Mouse (Mus musculus) embryonic fibroblast, embryonic 13.5 days (primary cell): ENCODE results near the gene Mta3. TPM values are rescaled to one million over a fixed set of nuclear protein-coding genes. Genes with fewer than 3 reads are reported as not detected.

ENCODE experiments used
- H3K27ac ChIP-seq: 2 replicates; pipeline ENCODE4 v1.5.1; 2012; ENCODE audit warnings: low read length, control low read depth, inconsistent platforms; ENCODE audit not compliant: insufficient read depth
- H3K4me1 ChIP-seq: 2 replicates; pipeline ENCODE4 v1.6.1; 2011; ENCODE audit warnings: low read length; ENCODE audit not compliant: control insufficient read depth, insufficient read depth
- H3K4me3 ChIP-seq: 2 replicates; pipeline ENCODE4 v1.5.1; 2011; ENCODE audit warnings: mild to moderate bottlenecking, control low read depth, low read length; ENCODE audit not compliant: insufficient read depth
- CTCF ChIP-seq: IDR thresholded peaks from 2 replicates; pipeline ENCODE4 v1.5.1; 2011; ENCODE audit warnings: mild to moderate bottlenecking, control low read depth, low read length, moderate library complexity, borderline replicate concordance; ENCODE audit not compliant: insufficient read depth
- POLR2A ChIP-seq: IDR thresholded peaks from 2 replicates; pipeline ENCODE4 v1.6.1; 2011; ENCODE audit warnings: low read depth, mild to moderate bottlenecking, control low read depth, low read length, moderate library complexity
- polyA plus RNA-seq: library from polyadenylated mRNA; stranded (reverse); fragments of >200 nt; gene quantifications from 2 replicates; pipeline ENCODE4 v1.2.4, GENCODE M21; 2011; ENCODE audit warnings: low read depth; ENCODE audit not compliant: missing spikeins, insufficient read length

Gene Mta3
- polyA plus RNA-seq, 1 experiment, result 41.2 TPM

GRCm38 (mm10) chr17:83799506-83800050 is 93.6 kb downstream of the Mta3 start:
- H3K27ac ChIP-seq, result no peak overlapping the region
- H3K4me1 ChIP-seq, result no peaks in the 10 kb centered on the region
- H3K4me3 ChIP-seq, result no peak overlapping the region
- TF ChIP-seq CTCF, result no peak

GRCm38 (mm10) chr17:83803987-83804386 is 98.0 kb downstream of the Mta3 start:
- no peaks in the 10 kb centered on the region for H3K4me1 ChIP-seq
- no peak overlapping the region for H3K27ac ChIP-seq
- no peak overlapping the region for H3K4me3 ChIP-seq
- TF ChIP-seq CTCF, result no peak
- no peak for TF ChIP-seq POLR2A

GRCm38 (mm10) chr17:83805078-83805477 is 99.1 kb downstream of the Mta3 start:
- TF ChIP-seq POLR2A (no peak), CTCF (no peak)
- Histone ChIP-seq H3K4me1 (no peaks in the 10 kb centered on the region), H3K27ac (no peak overlapping the region), H3K4me3 (no peak overlapping the region)

DNA sequence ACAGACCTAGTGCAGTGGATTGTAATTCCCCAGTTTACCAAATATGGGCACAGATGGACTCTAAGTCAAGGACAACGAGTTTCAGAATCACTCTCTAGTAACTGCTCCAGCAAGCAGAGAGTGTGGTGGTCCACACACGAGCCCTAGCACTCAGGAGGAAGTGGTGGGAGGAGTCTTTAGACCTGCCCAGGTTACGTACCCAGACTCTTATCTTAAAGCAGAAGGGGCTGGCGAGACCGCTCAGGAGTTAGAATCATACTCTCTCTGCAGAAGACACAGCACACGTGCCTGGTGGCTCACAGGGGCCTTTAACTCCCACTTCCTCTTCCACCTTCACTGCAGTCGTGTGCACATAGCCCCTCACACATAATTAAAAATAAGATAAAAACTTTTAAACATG is 101.4 kb downstream of the Mta3 start:
- no peak overlapping the region for H3K4me3 ChIP-seq
- no peaks in the 10 kb centered on the region for H3K4me1 ChIP-seq
- no peak overlapping the region for H3K27ac ChIP-seq
- TF ChIP-seq POLR2A, result no peak
- no peak for TF ChIP-seq CTCF

DNA sequence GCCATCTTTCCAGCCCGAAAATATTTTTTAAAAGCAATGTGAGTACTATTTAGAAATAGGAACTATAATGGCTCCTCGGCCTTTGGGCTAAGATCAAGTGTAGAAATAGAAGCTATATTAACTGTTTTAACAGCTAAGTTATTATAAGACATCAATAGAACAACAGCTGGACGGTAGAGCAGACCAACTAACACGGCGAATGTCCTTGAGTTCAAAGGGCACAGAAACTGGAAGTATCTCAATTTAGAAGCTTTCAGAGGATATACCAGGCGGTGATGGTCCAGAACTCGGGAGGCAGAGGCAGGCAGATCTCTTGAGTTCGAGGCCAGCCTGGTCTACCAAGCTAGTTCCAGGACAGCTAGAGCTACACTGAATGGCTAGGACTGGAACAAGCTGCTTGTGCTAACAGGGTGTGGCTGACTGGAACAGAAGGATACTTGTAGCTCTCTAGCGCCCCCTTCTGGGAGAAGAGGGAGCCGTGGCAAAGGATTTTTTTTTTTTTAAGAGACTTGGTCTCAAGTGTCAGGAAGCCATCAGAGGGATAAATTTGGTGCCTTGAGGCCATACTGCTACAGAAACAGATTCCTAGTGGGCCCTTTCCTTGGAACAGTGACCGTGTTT is 101.9 kb downstream of the Mta3 start:
- H3K4me3 ChIP-seq, result no peak overlapping the region
- no peaks in the 10 kb centered on the region for H3K4me1 ChIP-seq
- H3K27ac ChIP-seq, result no peak overlapping the region
- TF ChIP-seq CTCF (peak; percentile 32; the same call in 1 of the 2 replicates), POLR2A (no peak)

DNA sequence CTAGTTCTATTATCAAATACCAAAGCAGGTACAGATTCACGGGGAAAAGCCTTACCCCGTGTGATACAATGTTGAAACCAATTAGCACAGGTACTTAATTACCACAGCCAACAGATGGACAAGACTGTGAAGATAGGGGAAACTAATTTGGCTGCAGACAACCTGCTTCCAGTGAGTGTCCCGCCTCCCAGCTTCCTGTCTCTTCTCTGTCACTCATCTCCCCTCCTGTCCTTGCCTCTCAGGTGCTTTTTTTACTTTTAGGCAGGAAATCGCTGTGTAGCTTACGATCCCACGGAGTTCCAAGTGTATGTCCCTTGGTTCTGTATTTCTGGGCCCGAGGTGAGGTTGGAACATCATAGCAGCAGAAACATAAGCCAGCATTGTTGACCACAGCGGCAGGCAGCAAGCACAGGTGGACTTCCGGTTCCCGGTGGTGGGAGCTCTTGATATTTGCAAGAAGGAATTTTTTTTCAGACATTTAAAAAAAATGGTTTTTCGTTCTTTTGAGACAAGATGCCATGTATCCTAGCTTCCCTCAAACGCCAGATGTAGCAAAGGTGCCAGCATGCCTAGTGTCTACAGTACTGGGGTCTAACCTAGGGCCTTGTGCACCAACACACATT is 102.6 kb downstream of the Mta3 start:
- Histone ChIP-seq H3K4me1 (no peaks in the 10 kb centered on the region), H3K4me3 (no peak overlapping the region), H3K27ac (no peak overlapping the region)
- no peak for TF ChIP-seq POLR2A
- no peak for TF ChIP-seq CTCF

GRCm38 (mm10) chr17:83809197-83809829 is 103.3 kb downstream of the Mta3 start:
- Histone ChIP-seq H3K4me3 (no peak overlapping the region), H3K4me1 (no peaks in the 10 kb centered on the region), H3K27ac (no peak overlapping the region)
- TF ChIP-seq POLR2A, result no peak
- no peak for TF ChIP-seq CTCF

GRCm38 (mm10) chr17:83810285-83810684 is 104.3 kb downstream of the Mta3 start:
- TF ChIP-seq POLR2A (no peak), CTCF (no peak)
- Histone ChIP-seq H3K4me1 (no peaks in the 10 kb centered on the region), H3K4me3 (no peak overlapping the region), H3K27ac (no peak overlapping the region)

DNA sequence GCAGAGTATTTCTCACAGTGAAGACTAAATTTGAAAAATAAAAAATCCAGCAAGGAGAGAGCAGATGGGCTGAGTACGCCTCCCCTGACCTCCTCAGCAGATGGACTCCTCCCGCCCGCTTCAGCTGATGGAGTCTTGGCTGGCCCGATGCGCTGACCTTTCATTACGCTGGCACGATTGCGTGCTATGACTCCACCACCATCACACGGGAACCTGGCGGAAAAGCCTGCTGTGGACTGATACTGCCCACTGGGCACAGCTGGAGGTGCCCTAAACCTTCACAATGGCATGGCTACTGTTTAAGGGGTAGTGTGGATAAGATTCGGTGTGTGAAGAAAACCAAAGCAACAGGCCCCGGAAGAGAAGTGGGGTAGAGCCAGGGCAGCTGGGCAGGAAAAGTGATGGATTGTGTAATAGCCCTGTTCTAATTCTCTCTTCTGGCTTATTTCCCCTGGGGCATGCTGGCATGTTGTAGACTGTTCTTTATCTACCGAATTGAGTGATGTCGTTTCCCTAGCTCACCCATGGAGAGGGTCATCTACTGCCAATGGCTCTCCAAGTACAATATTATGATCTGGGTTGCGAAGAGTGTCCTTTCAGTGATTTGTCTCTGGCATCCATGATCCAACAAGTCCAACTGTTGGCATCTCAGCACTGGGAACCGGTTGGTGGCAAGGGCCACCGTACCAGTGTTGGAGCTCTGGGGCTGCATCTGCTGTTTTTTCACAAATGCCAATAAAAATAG is 106.4 kb downstream of the Mta3 start:
- no peak overlapping the region for H3K27ac ChIP-seq
- no peak for TF ChIP-seq CTCF
- no peak for TF ChIP-seq POLR2A
- H3K4me3 ChIP-seq, result no peak overlapping the region
- H3K4me1 ChIP-seq, result no peaks in the 10 kb centered on the region
